Mouse (Mus musculus): Measurements from ENCODE around the gene Elp5. TPM values are rescaled to one million over a fixed set of nuclear protein-coding genes. Genes with fewer than 3 reads are reported as not detected.
"Not testable (repeated sequence)": the region's sequence is repeated elsewhere in the genome, so short reads cannot be mapped to it uniquely, and the experiment has no call there.

The Elp5 gene
- total RNA-seq, 2 experiments from 2014 or later, result 98.0 to 99.5 TPM

- not testable (repeated sequence) for DNase-seq (ENCODE audit: low spot score in 2 of 2)
Observed at GRCm38 (mm10) chr11:70016177-70016576, 33.9 kb upstream of the Elp5 start.

- DNase-seq (ENCODE audit: low spot score in 2 of 2), result no peak
Observed at GRCm38 (mm10) chr11:70015677-70016076, 33.4 kb upstream of the Elp5 start.

DNA sequence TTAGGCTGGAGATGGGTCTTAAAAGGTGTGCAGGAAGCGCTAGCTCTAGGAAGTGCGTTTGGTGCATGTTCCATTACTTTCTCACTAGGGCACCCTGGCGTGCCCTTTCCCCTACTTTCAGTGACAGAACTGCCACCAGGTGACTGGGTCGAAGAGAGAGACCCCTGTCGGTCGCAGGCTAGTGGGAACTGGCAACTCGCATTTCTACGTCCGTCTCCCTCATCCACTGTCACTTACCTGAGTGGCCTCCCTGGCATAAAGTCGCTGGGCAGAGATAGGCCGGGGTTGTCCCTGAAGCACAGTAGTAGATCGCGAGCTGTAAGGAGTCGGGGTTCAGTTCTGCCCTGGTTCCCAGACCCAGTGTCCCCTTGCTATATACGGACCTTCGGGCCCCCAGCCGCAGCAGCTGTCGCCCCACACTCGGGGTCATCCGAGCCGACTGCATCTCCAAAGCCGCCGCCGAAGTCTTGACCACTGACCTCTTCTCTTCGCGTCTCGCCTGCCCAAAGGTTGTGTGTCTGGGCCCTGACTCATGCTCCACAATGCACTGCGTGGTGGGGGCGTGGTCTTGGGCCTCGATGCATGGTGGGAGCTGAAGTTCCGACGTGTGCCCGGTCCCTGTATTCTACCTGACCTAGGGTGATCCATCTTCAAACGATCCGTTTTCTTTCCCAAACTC is 32.7 kb upstream of the Elp5 start, which contains the start of gene Acadvl:
Gene Acadvl (minus strand): TSS at position 532 of the 679 bp plus-strand sequence.
- DNase-seq (ENCODE audit: low spot score in 2 of 2), result peak; percentile 74 to 88

- no peak for DNase-seq (ENCODE audit: low spot score in 2 of 2)
Observed at GRCm38 (mm10) chr11:70014051-70014450, 31.7 kb upstream of the Elp5 start.

GRCm38 (mm10) chr11:70013408-70013807 is 31.1 kb upstream of the Elp5 start:
- DNase-seq (ENCODE audit: low spot score in 2 of 2), result no peak

GRCm38 (mm10) chr11:70012931-70013330 is 30.6 kb upstream of the Elp5 start:
- no peak for DNase-seq (ENCODE audit: low spot score in 2 of 2)

DNA sequence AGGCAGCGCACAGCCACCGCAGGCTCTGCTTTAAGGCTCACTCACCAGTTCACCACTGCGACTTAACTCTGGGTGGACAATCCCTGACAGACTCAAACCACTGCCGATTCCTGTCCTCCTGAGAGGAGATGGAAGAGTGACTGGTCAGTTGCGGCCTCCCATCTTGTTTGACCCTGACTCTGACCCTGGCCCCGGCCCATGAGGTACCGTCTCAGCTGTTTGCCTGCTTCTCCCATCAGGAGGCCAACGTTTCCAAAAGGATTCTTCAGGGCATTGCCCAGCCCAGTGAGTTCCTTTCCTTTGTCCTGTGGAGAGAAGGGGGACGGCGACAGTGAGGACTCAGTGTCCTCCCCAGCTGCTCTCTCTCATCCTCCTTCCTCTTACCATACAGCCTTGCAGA is 28.6 kb upstream of the Elp5 start:
- no peak for DNase-seq (ENCODE audit: low spot score in 2 of 2)

DNA sequence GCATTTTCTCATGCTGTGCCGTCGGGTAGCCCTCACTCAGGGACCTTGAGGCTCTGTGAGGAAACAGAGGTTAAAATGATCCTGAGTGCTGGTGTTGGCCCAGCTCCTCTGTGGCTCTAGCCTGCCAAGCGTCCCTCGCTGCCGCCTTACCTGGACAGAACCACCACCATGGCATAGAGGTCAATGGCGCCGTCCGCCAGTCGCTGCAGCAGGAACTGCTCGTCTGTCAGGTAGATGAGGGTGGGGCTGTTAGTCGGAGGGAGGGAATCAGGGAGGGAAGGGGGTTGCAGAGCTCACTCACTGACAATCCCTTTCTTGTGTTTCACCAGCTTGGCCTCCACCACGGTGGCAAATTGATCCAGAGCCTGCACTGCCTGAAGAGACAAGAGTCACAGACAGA is 28.2 kb upstream of the Elp5 start:
- DNase-seq (ENCODE audit: low spot score in 2 of 2), result no peak

GRCm38 (mm10) chr11:70010033-70010432 is 27.7 kb upstream of the Elp5 start:
- DNase-seq (ENCODE audit: low spot score in 2 of 2), result no peak

- no peak for DNase-seq (ENCODE audit: low spot score in 2 of 2)
Observed at GRCm38 (mm10) chr11:70005521-70005920, 23.2 kb upstream of the Elp5 start.

DNA sequence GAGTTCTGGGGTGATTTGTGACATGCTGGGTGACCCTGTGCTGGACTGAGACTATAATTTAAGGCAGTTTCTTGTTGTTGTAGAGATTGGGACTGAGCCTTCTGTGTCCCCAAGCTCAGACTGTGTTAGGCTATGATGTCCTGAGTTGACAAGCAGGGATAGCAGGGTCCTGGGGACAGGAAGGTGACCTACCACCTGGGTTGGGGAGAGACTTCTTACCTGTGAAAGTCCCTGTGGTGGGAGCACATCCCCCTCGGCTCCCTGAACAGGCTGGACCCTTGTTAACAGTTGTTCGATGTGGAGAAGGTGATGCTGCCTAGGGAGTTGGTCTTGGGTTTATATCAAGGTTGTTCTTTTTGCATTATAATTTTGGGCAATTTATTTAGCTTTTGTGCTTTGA is 20.2 kb upstream of the Elp5 start:
- DNase-seq (ENCODE audit: low spot score in 2 of 2), result no peak

- peak in 1 of 2 experiments; percentile 57 for DNase-seq (ENCODE audit: low spot score in 2 of 2)
Observed at GRCm38 (mm10) chr11:70001865-70002264, 19.5 kb upstream of the Elp5 start.

- DNase-seq (ENCODE audit: low spot score in 2 of 2), result no peak
Observed at GRCm38 (mm10) chr11:70001159-70001558, 18.8 kb upstream of the Elp5 start.

- peak; percentile 85 to 87 for DNase-seq (ENCODE audit: low spot score in 2 of 2)
Observed at GRCm38 (mm10) chr11:70000396-70000898, 18.1 kb upstream of the Elp5 start, which contains the start of gene Dvl2. Gene Dvl2, plus strand, starts transcription at chr11:70000595.

DNA sequence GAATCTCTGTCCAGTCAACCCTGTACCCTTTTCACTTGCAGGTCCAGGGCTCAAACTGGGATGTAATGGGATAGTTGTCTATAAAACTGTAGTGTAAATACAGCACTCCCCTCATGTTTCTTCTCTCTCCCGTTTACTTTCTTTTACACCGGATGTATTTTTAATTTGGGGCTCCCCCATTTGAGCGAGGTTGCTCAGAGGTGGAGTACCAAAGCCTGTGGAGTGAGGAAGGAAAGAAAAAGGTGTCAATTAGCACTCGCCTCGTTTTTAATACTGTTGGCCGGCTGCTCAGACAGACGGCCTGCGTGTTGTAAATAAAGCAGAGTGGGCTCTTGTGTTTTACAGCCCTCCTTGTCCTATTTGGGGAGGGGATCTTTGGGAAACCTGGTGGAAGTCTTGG is 17.3 kb upstream of the Elp5 start:
- DNase-seq (ENCODE audit: low spot score in 2 of 2), result no peak

DNA sequence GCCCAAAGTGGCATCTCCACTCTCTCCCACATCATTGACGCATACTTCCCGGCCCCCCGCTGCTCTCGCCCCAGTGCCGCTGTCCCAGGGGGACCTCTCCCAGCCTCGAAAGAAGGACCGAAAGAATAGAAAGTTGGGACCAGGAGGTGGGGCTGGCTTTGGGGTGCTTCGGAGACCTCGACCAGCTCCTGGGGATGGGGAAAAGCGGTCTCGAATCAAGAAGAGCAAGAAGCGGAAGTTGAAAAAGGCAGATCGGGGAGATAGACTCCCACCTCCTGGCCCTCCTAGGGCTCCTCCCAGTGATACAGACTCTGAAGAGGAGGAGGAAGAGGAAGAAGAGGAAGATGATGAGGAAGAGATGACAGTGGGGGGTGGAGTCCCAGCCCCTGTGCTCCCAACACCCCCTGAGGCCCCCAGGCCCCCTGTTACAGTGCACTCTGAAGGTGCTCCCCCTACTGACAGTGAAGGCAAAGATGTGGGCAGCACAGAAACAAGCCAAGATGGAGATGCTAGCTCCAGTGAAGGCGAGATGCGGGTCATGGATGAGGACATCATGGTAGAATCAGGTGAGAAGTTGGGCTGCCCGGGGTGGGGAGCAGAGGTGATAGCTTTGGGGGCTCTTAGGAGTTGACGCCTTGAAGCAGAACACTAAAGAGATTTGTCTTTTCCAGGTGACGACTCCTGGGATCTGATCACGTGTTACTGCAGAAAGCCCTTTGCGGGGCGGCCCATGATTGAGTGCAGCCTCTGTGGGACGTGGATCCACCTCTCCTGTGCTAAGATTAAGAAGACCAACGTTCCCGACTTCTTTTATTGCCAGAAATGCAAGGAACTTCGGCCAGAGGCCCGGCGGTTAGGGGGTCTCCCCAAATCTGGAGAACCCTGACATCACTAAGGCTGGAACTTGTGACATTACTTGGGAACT is 16.5 kb upstream of the Elp5 start:
- DNase-seq (ENCODE audit: low spot score in 2 of 2), result no peak

DNA sequence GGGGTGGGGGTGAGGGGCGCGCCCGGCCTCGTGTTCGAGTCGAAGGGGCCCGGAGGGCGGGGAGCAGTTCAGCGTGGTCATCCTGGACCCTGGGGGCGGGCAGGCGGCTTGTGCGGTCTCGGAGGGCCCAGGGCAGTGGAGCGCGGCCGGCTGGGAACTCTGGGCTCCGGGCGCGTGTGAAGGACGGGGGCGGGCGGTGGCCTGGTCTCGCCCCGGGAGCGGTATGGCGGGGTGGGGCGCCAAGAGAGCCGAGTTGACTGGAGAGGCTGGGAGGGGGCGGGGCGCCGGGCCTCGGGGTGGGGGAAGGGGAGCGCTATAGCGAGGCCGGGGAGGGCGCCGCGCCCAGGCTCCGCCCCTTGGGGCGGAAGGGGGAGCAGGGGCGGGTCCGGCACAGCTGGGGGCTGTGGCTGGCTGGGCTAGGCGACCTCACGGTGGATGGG is 14.8 kb upstream of the Elp5 start:
- DNase-seq (ENCODE audit: low spot score in 2 of 2), result peak; percentile 69 to 81

GRCm38 (mm10) chr11:69996161-69997061 is 14.1 kb upstream of the Elp5 start:
- DNase-seq (ENCODE audit: low spot score in 2 of 2), result peak in 1 of 2 experiments; percentile 59

DNA sequence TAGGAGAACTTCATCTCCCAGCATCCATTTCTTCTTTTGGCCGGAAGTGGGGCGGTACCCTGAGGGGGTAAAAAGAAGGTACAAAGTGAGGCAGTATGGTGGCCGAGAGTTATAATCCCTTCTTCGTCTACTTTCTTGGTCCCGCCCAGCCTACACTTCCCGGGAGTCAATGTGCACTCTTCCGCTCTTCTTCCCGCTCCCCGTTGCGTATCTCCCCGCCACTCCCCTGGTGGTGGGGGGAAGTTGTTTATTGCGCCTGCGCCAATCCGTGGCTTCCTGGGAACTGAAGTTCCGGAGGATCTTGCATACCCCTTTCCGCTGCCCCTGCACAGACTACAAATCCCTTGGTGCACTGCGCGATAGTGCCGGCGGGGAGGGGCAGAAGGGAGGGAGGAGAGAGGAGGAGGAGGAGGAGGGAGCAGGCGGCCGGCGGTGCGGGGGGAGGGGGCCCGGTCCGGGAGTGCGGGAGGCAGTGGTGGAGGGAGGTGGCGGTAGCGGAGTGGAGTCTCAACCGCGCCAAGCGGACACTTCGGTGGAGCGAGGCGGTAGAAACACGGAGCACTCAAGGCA is 13.2 kb upstream of the Elp5 start, which contains the start of gene Phf23:
Gene Phf23 (plus strand): TSS at position 387 of the 570 bp plus-strand sequence.
- peak; percentile 97 for DNase-seq (ENCODE audit: low spot score in 2 of 2)

DNA sequence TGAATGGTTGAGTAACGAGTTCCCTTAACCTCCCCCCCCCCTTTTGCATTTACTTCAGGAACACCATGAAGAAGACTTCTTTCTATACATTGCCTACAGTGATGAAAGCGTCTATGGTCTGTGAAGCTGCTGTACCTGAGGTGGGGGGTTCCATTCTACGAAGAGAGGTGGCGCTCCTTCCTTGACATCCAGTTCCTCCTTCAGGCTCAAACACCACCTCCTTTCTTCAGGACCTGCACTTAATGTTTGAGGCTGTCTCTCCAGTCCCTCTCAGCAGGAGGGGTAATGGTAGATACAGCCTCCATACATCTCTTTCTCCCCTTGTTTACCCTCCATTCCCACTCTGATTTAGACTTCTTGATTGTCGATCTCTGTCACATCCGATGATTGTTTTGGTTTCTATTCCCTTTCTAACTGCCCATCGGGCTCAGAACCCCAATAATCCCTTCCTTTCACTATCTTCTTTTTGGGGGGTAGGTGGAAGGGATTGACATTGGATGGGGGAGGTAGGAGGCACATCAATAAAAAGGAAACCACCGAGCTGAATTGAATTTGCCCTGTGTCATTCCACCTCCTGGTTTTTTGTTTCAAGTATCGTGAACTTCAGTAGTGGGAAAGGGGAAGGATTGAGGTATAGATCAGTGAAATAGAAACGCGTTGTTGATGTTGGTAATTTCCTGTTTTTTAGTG is 12.2 kb upstream of the Elp5 start:
- no peak for DNase-seq (ENCODE audit: low spot score in 2 of 2)

Data from layer of hippocampus, postnatal 10 days (tissue).